Mouse (Mus musculus) embryonic facial prominence, embryonic 14.5 days (tissue): ENCODE data around the gene Myo9a. TPM values are rescaled to one million over a fixed set of nuclear protein-coding genes. Genes with fewer than 3 reads are reported as not detected.

ENCODE experiments used
- ATAC-seq: fragments of 200-750 bp; cut with Nextera tagmentation; 2 replicates; pipeline ENCODE4 v1.8.0; 2017; ENCODE audit warnings: low read depth, moderate number of reproducible peaks, moderate TSS enrichment
- DNase-seq: peaks from one replicate; pipeline ENCODE4 v3.0.0-alpha.2; 2015; ENCODE audit warnings: low spot score
- H3K27ac ChIP-seq: fragments of 300-500 bp; sonication (generic); replicated peaks from 2 replicates; pipeline ENCODE4 v1.5.1; 2014; ENCODE audit warnings: low read depth, mild to moderate bottlenecking, low read length, moderate library complexity
- H3K27me3 ChIP-seq: fragments of 300-500 bp; sonication (generic); replicated peaks from 2 replicates; pipeline ENCODE4 v1.6.1; 2014; ENCODE audit warnings: low read length; ENCODE audit not compliant: control insufficient read depth, insufficient read depth
- H3K36me3 ChIP-seq: fragments of 300-500 bp; sonication (generic); 2 replicates; pipeline ENCODE4 v1.6.1; 2014; ENCODE audit warnings: low read length, mixed read lengths; ENCODE audit not compliant: control insufficient read depth, insufficient read depth
- H3K4me1 ChIP-seq: fragments of 300-500 bp; sonication (generic); 2 replicates; pipeline ENCODE4 v1.6.1; 2014; ENCODE audit warnings: antibody characterized with exemption, low read length; ENCODE audit not compliant: control insufficient read depth, insufficient read depth
- H3K4me2 ChIP-seq: fragments of 300-500 bp; sonication (generic); 2 replicates; pipeline ENCODE4 v1.6.1; 2014; ENCODE audit warnings: low read depth, mild to moderate bottlenecking, low read length, moderate library complexity, mixed read lengths
- H3K4me3 ChIP-seq: fragments of 300-500 bp; sonication (generic); 2 replicates; pipeline ENCODE4 v1.5.1; 2014; ENCODE audit warnings: low read depth, mild to moderate bottlenecking, low read length
- H3K9ac ChIP-seq: fragments of 300-500 bp; sonication (generic); 2 replicates; pipeline ENCODE4 v1.6.1; 2014; ENCODE audit warnings: low read depth, mild to moderate bottlenecking, low read length, moderate library complexity, mixed read lengths
- H3K9me3 ChIP-seq: fragments of 300-500 bp; sonication (generic); 2 replicates; pipeline ENCODE4 v1.6.1; 2016; ENCODE audit warnings: low read length; ENCODE audit not compliant: control insufficient read depth
- WGBS: fragments of 180-500 bp; shearing (Covaris S2); extraction: QIAGEN DNeasy Blood & Tissue Kit; methylation state at CpG from one replicate; pipeline ENCODE4 v1.1.7; 2014; 5-methylcytosine and 5-hydroxymethylcytosine counted together
- polyA plus RNA-seq: library from polyadenylated mRNA; unstranded; fragments of >200 nt; fragmentation: Nextera tagmentation; extraction: Ambion mirVana; gene quantifications from 2 replicates; pipeline ENCODE4 v1.2.1, GENCODE M21; 2014

Gene Myo9a
- polyA plus RNA-seq, 1 experiment from 2014 or later = 18.3 TPM

DNA sequence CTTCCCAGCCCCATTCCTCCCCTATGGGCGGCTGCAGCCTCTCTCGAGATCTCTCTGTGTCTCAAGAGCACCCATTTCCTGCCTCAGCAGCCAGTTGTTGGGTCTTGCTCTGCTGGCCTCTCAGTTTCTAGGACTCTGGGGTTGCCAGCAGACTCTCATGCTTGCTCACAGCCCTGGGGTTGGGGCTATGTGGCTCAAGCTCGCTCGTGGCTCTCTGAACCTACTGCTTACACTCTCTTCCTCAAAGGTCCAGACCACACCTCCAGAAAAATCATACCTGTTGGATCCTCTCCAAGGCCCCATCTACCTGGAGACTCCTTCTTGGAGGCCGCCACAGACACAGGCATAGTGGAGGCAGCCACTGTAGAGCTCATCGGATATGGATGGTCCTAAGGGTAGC is 198.8 kb downstream of the Myo9a start:
- Histone ChIP-seq H3K4me3 (no peak overlapping the region), H3K9ac (no peak overlapping the region), H3K4me1 (no peaks in the 10 kb centered on the region), H3K27me3 (no peaks in the 10 kb centered on the region), H3K9me3 (no peaks in the 10 kb centered on the region), H3K4me2 (no peak overlapping the region), H3K36me3 (no peaks in the 10 kb centered on the region), H3K27ac (no peak overlapping the region)
- 76% methylated on average over 6 of the region's 6 CpGs for WGBS
- DNase-seq (no peak), ATAC-seq (no peak)

DNA sequence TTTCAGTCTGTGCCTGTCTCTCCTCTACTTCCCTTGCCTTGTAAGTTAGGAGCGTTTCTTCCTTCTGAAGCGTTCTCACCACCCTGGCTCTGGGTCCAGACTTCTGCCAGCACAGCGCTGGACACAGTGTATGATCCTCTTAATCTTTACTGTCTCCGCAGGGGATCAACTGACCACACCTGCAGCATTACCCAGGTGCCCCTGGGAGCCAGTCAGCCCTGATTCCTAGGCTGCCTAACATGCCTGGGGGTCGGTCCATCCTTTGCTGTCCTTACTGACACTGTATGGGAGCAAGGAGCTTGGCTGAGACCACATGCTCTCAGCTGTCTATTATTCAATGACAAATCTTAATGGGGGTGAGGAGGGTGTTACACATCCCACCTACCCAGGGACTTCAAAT is 199.3 kb downstream of the Myo9a start:
- Histone ChIP-seq H3K27ac (no peak overlapping the region), H3K36me3 (no peaks in the 10 kb centered on the region), H3K9me3 (no peaks in the 10 kb centered on the region), H3K9ac (no peak overlapping the region), H3K4me1 (no peaks in the 10 kb centered on the region), H3K27me3 (no peaks in the 10 kb centered on the region), H3K4me3 (no peak overlapping the region), H3K4me2 (no peak overlapping the region)
- 83% methylated on average over 5 of the region's 5 CpGs for WGBS
- DNase-seq (no peak), ATAC-seq (no peak)

- no peak overlapping the region for H3K9ac ChIP-seq
- H3K9me3 ChIP-seq = no peaks in the 10 kb centered on the region
- H3K4me3 ChIP-seq = no peak overlapping the region
- ATAC-seq (no peak), DNase-seq (no peak)
- no peaks in the 10 kb centered on the region for H3K27me3 ChIP-seq
- H3K36me3 ChIP-seq = no peaks in the 10 kb centered on the region
- peaks cover 5% of the 10 kb centered on the region; the same call in 1 of the 2 replicates for H3K4me1 ChIP-seq
- no peak overlapping the region for H3K27ac ChIP-seq
- WGBS = 90% methylated on average over 9 of the region's 9 CpGs
- no peak overlapping the region for H3K4me2 ChIP-seq
These were observed 200.5 kb downstream of the Myo9a start for GRCm38 (mm10) chr9:59951001-59951750.

DNA sequence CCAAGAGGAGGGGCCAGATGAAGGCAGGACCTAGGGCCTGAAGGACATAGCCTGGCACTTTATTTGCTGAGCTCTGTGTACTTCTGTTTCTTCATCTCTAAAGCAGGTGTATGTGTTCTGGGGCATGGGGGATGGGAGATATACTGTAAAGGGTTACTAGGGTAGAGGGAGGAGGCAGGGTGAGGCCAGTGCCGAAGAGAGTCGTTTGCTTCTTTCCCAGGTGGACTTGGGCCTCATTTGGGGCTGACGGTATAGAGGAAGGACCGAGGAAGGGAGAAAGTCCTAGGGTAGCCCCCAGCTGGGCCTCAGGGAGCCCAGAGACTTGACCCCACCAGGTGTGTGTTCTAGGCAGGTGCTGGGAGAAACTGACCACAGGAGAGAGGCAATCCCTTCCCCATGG is 201.2 kb downstream of the Myo9a start:
- no peak for ATAC-seq
- no peak overlapping the region for H3K9ac ChIP-seq
- H3K27me3 ChIP-seq = no peaks in the 10 kb centered on the region
- H3K36me3 ChIP-seq = no peaks in the 10 kb centered on the region
- no peak overlapping the region for H3K4me2 ChIP-seq
- no peak overlapping the region for H3K4me3 ChIP-seq
- peaks cover 5% of the 10 kb centered on the region; the same call in 1 of the 2 replicates for H3K4me1 ChIP-seq
- 72% methylated on average over 4 of the region's 4 CpGs for WGBS
- no peak overlapping the region for H3K27ac ChIP-seq
- H3K9me3 ChIP-seq = no peaks in the 10 kb centered on the region
- no peak for DNase-seq

- no peak overlapping the region for H3K27ac ChIP-seq
- no peak overlapping the region for H3K9ac ChIP-seq
- no peaks in the 10 kb centered on the region for H3K36me3 ChIP-seq
- H3K4me1 ChIP-seq = peaks cover 5% of the 10 kb centered on the region; the same call in 1 of the 2 replicates
- no peak for ATAC-seq
- H3K27me3 ChIP-seq = no peaks in the 10 kb centered on the region
- no peaks in the 10 kb centered on the region for H3K9me3 ChIP-seq
- WGBS = 63% methylated on average over 7 of the region's 8 CpGs
- H3K4me3 ChIP-seq = no peak overlapping the region
- no peak overlapping the region for H3K4me2 ChIP-seq
- DNase-seq = no peak
These were observed 201.9 kb downstream of the Myo9a start for GRCm38 (mm10) chr9:59952515-59953070.

DNA sequence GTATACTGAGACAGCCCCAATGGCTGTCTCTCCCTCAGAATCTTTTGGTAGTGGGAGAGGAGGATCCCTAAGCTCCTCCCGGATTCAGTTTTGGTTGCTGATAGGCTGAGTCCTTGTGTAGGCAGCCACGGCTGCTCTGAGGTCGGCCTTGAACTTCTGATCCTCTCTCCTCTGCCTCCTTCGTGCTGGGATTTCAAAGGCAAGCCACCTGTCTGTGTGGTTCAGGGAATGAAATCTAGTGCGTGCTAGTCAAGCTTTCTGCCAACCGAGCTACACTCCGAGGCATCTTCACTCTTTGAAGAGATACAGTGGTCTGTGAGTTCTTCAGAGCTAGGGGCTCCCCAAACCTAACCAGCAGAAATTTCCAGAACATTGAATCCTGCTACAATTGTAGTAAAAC is 202.9 kb downstream of the Myo9a start:
- no peaks in the 10 kb centered on the region for H3K9me3 ChIP-seq
- no peaks in the 10 kb centered on the region for H3K36me3 ChIP-seq
- no peak overlapping the region for H3K4me3 ChIP-seq
- peaks cover 5% of the 10 kb centered on the region; the same call in 1 of the 2 replicates for H3K4me1 ChIP-seq
- WGBS = 78% methylated on average over 7 of the region's 7 CpGs
- ATAC-seq = no peak
- H3K27ac ChIP-seq = no peak overlapping the region
- H3K27me3 ChIP-seq = no peaks in the 10 kb centered on the region
- no peak overlapping the region for H3K9ac ChIP-seq
- H3K4me2 ChIP-seq = no peak overlapping the region
- no peak for DNase-seq

DNA sequence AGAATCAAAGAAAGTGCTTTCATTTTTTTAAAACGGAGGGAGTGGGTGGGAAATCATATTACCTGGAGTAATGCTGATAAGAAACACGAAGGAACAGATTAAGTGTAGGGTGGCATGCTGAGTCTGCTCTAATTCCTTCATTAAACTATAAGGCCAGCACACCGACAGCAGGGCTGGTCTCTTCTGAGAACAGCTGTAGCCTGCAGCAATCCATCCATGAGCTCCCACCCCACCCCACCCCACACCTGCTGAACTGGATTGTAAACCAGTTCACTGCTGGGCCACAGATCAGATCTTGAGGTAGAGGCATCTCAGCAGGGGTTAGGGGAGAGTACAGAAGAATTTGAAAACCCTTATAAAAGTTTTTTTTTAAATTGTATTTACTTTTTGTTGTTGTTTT is 204.5 kb downstream of the Myo9a start:
- Histone ChIP-seq H3K4me1 (peaks cover 5% of the 10 kb centered on the region; the same call in 1 of the 2 replicates), H3K36me3 (no peaks in the 10 kb centered on the region), H3K27me3 (no peaks in the 10 kb centered on the region), H3K4me2 (no peak overlapping the region), H3K9ac (0 out of 2 replicates have a peak overlapping the region, but pooled peaks have one; percentile 30), H3K9me3 (no peaks in the 10 kb centered on the region), H3K4me3 (no peak overlapping the region), H3K27ac (peak overlapping the region; percentile 48)
- DNase-seq (peak; percentile 75), ATAC-seq (peak; percentile 42; the same call in 1 of the 2 replicates)
- 43% methylated on average over 3 of the region's 3 CpGs for WGBS

DNA sequence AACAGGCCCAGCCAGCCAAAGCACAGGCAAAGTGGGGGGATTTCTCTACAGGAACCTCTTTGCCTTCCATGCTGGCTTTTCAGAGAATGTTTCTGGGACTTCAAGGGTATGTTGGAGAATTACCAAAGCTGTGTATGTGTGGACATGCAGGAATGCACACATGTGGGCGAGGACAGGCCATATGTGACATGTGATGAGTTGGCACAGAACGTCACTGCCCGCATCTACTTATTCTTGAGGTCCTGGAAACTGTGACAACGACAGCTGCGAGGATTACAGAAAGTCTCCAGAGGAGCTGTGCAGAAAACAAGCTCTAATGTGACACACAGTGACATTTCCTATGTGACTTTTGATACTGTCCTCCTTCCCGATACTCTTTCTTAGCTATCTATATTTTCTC is 205.0 kb downstream of the Myo9a start:
- H3K4me2 ChIP-seq = peak overlapping the region; percentile 45; the same call in 1 of the 2 replicates
- H3K27me3 ChIP-seq = no peaks in the 10 kb centered on the region
- peak overlapping the region; percentile 30; the same call in 1 of the 2 replicates for H3K9ac ChIP-seq
- 59% methylated on average over 6 of the region's 6 CpGs for whole genome bisulfite sequencing
- no peaks in the 10 kb centered on the region for H3K36me3 ChIP-seq
- peak; percentile 80 for DNase-seq
- H3K9me3 ChIP-seq = no peaks in the 10 kb centered on the region
- H3K4me1 ChIP-seq = peaks cover 5% of the 10 kb centered on the region; the same call in 1 of the 2 replicates
- H3K4me3 ChIP-seq = no peak overlapping the region
- peak overlapping the region; percentile 48 for H3K27ac ChIP-seq
- ATAC-seq = no peak
